In genomic region chr7:30763456-30763855, GRCm38 (mm10) we compare ENCODE assay signal across 29 mouse cellular contexts. TPM values are rescaled to one million over a fixed set of nuclear protein-coding genes. Genes with fewer than 3 reads are reported as not detected.
DNase-seq lines count a peak whose midpoint lies in the region; ATAC-seq and TF ChIP-seq lines count a peak whose summit lies in the region.
"Had no signal": no experiment of that assay in that cellular context is flagged by ENCODE, and none has a peak within 500 bp of the region (broad histone marks: within the 10 kb centered on the region; RNA-seq: fewer than 3 reads in every experiment).

Dmkn (plus strand) TSS chr7:30763756.

- H3K4me1 ChIP-seq in lung, adult 2 months (ENCODE audit: control insufficient read depth, insufficient read depth, low read length), result no peaks in the 10 kb centered on the region
- H3K4me1 ChIP-seq in limb, embryonic 15.5 days, result no peaks in the 10 kb centered on the region
- H3K4me1 ChIP-seq in stomach, postnatal 0 days (replicated peaks; ENCODE audit: control insufficient read depth, insufficient read depth), result no peaks in the 10 kb centered on the region; the same call in 1 of the 2 replicates
- H3K4me1 ChIP-seq: forebrain, embryonic 15.5 days; hindbrain, embryonic 12.5 days; limb, embryonic 12.5 days; midbrain, embryonic 15.5 days had no signal

- H3K4me2 ChIP-seq in limb, embryonic 15.5 days, result no peak within 1 kb of the TSS
- no peak within 1 kb of the TSS for H3K4me2 ChIP-seq in stomach, postnatal 0 days (replicated peaks; ENCODE audit: low read depth)
- H3K4me2 ChIP-seq: forebrain, embryonic 15.5 days; heart, embryonic 11.5 days; hindbrain, embryonic 12.5 days; limb, embryonic 12.5 days; liver, embryonic 12.5 days; midbrain, embryonic 15.5 days had no signal

- no peak within 1 kb of the TSS for H3K4me3 ChIP-seq in lung, adult 2 months (replicated peaks; ENCODE audit: extremely low read depth, low read depth, low read length)
- peak within 1 kb of the TSS; percentile 15; the same call in 1 of the 2 replicates for H3K4me3 ChIP-seq in limb, embryonic 15.5 days
- H3K4me3 ChIP-seq in stomach, postnatal 0 days (ENCODE audit: low read depth, low read length), result no peak within 1 kb of the TSS
- H3K4me3 ChIP-seq: forebrain, embryonic 15.5 days; hindbrain, embryonic 12.5 days; limb, embryonic 12.5 days; liver, embryonic 12.5 days; midbrain, embryonic 15.5 days had no signal

- TF ChIP-seq CTCF in lung, adult 2 months (IDR thresholded peaks at IDR 0.05; ENCODE audit: insufficient read depth, low read length), result no peak
- TF ChIP-seq CTCF in stomach, postnatal 0 days (IDR thresholded peaks at IDR 0.05; ENCODE audit: low read depth), result no peak

- H3K36me3 ChIP-seq in limb, embryonic 15.5 days, result no peaks in the 10 kb centered on the region
- no peaks in the 10 kb centered on the region for H3K36me3 ChIP-seq in stomach, postnatal 0 days (ENCODE audit: control insufficient read depth, insufficient read depth, low read length)
- H3K36me3 ChIP-seq: forebrain, embryonic 15.5 days; hindbrain, embryonic 12.5 days; limb, embryonic 12.5 days; liver, embryonic 12.5 days; midbrain, embryonic 15.5 days had no signal

- H3K27ac ChIP-seq in limb, embryonic 15.5 days, result peak within 1 kb of the TSS; percentile 30; the same call in 1 of the 2 replicates
- peak within 1 kb of the TSS; percentile 56 for H3K27ac ChIP-seq in stomach, postnatal 0 days (replicated peaks)
- H3K27ac ChIP-seq: forebrain, embryonic 15.5 days; hindbrain, embryonic 12.5 days; hindbrain, postnatal 0 days; limb, embryonic 12.5 days; liver, embryonic 12.5 days; midbrain, embryonic 15.5 days had no signal

- TF ChIP-seq EP300 in stomach, postnatal 0 days (optimal IDR thresholded peaks at IDR 0.05), result no peak

- H3K9ac ChIP-seq in limb, embryonic 15.5 days, result no peak within 1 kb of the TSS
- H3K9ac ChIP-seq in stomach, postnatal 0 days (ENCODE audit: low read length), result no peak within 1 kb of the TSS
- H3K9ac ChIP-seq: forebrain, embryonic 15.5 days; hindbrain, embryonic 12.5 days; limb, embryonic 12.5 days; liver, embryonic 12.5 days; liver, postnatal 0 days; midbrain, embryonic 15.5 days had no signal

- H3K9me3 ChIP-seq in limb, embryonic 15.5 days, result no peaks in the 10 kb centered on the region
- H3K9me3 ChIP-seq in stomach, postnatal 0 days (ENCODE audit: control insufficient read depth, low read length), result no peaks in the 10 kb centered on the region
- H3K9me3 ChIP-seq: forebrain, embryonic 15.5 days; hindbrain, embryonic 12.5 days; limb, embryonic 12.5 days; liver, embryonic 12.5 days; midbrain, embryonic 15.5 days had no signal

- 57% methylated on average over 5 of the region's 5 CpGs for WGBS in lung, adult 2 months
- 39% methylated on average over 5 of the region's 5 CpGs for WGBS in limb, embryonic 15.5 days
- 31% methylated on average over 5 of the region's 5 CpGs for WGBS in stomach, postnatal 0 days

- H3K27me3 ChIP-seq in limb, embryonic 15.5 days, result peaks cover 8% of the 10 kb centered on the region
- no peaks in the 10 kb centered on the region for H3K27me3 ChIP-seq in stomach, postnatal 0 days (ENCODE audit: control insufficient read depth, insufficient read depth, low read length)
- H3K27me3 ChIP-seq: forebrain, embryonic 15.5 days; midbrain, embryonic 15.5 days had no signal

- no peak for DNase-seq in lung, adult 2 months
- DNase-seq in lung, postnatal 36 days, result no peak
- DNase-seq in urinary bladder, adult 2 months (ENCODE audit: low spot score), result no peak
- DNase-seq in urinary bladder, postnatal 14 days (ENCODE audit: low spot score), result no peak
- peak; percentile 36 for DNase-seq in stomach, postnatal 0 days (ENCODE audit: low spot score)
- no peak for DNase-seq in ovary, adult 18-20 months (ENCODE audit: low spot score)
- DNase-seq in right cerebral cortex, adult 2 months (ENCODE audit: low spot score in 2 of 2), result no peak
- DNase-seq: adrenal gland, postnatal 25 days; B cell, adult 2 months; cerebellum, adult 11-12 months; cerebellum, postnatal 10 days; heart, adult 18-20 months; heart, postnatal 36 days; kidney, adult 9 months; kidney, postnatal 10 days; liver, postnatal 0 days; lung, postnatal 4 days; right cerebral cortex, adult 18-20 months; right cerebral cortex, postnatal 4 days; thymus, postnatal 36 days had no signal

- no peak for ATAC-seq in limb, embryonic 15.5 days (ENCODE audit: insufficient number of reproducible peaks, low FRiP score, low TSS enrichment, low read depth)
- peak; percentile 56; the same call in 1 of the 2 replicates for ATAC-seq in stomach, postnatal 0 days (ENCODE audit: low FRiP score, low TSS enrichment)
- ATAC-seq: forebrain, embryonic 15.5 days; hindbrain, postnatal 0 days; intestine, embryonic 16.5 days; liver, embryonic 12.5 days; liver, postnatal 0 days; midbrain, embryonic 15.5 days had no signal

- no peak for TF ChIP-seq POLR2A in lung, adult 2 months (IDR thresholded peaks at IDR 0.05; ENCODE audit: borderline replicate concordance, extremely low read depth, low read depth, low read length)

RNA-seq across cellular contexts. Expression of gene Dmkn, which starts in this region (rescaled TPM):
- 43.8 and 486 TPM in 2 replicates for polyA plus RNA-seq in lung, adult 2 months (2012; rRNA removed)
- 9.8 and 16.2 TPM in 2 replicates for polyA plus RNA-seq in urinary bladder, adult 2 months (2012; rRNA removed)
- 913 and 939 TPM in 2 replicates for polyA plus RNA-seq in limb, embryonic 15.5 days (2015; fragmentation: Nextera tagmentation; extraction: Ambion mirVana)
- 1,959 and 2,038 TPM in 2 replicates for polyA plus RNA-seq in stomach, postnatal 0 days (2015; fragmentation: Nextera tagmentation; extraction: Ambion mirVana)
- polyA plus RNA-seq: limb, embryonic 12.5 days; liver, embryonic 12.5 days had no signal
